Mouse (Mus musculus): Measurements from ENCODE around the gene Apob.

DNA sequence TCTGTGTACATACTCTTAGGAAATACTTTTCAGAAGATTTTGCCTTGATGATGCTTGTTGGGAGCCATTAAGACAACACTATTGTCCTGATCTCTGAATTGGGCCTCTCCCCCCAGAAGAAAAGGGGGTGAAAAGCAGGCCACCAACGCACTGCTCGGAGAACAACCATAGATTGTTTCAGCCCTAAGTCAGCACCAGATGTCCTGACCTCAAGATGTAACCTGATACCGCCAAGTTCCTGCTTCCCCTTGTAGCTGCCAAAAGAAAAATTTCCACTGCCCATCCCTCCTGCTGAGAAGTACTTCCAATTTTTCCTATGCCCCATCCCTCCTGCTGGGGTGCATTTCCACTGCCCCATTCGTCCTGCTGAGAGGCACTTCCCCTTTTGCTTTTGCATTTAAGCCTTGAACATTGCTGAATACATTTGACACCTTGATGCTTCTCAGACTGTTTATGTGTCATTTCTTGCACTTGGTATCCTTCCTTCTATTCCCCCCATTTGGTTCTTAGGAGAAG is 45.0 kb upstream of the Apob start:
- TF ChIP-seq ZC3H11A (IDR thresholded peaks at IDR 0.05; ENCODE audit: borderline replicate concordance, low read depth, low read length): no peak
- TF ChIP-seq MAFK (IDR thresholded peaks at IDR 0.05; ENCODE audit: insufficient read depth, low read depth, low read length): no peak
- TF ChIP-seq CHD2 (IDR thresholded peaks at IDR 0.05; ENCODE audit: low read depth, low read length): no peak
